Mouse (Mus musculus) lung, adult 2 months (tissue): ENCODE measurements around the gene Erlin1.

ENCODE experiments used
- CTCF ChIP-seq: fragments of 200-500 bp; IDR thresholded peaks from 2 replicates; pipeline ENCODE4 v1.5.1; 2011; ENCODE audit warnings: mild to moderate bottlenecking, low read length, control low read depth; ENCODE audit not compliant: insufficient read depth
- POLR2A ChIP-seq: fragments of 200-500 bp; IDR thresholded peaks from 2 replicates; pipeline ENCODE4 v1.6.1; 2011; ENCODE audit warnings: low read depth, mild to moderate bottlenecking, control low read depth, low read length, borderline replicate concordance; ENCODE audit errors: extremely low read depth

DNA sequence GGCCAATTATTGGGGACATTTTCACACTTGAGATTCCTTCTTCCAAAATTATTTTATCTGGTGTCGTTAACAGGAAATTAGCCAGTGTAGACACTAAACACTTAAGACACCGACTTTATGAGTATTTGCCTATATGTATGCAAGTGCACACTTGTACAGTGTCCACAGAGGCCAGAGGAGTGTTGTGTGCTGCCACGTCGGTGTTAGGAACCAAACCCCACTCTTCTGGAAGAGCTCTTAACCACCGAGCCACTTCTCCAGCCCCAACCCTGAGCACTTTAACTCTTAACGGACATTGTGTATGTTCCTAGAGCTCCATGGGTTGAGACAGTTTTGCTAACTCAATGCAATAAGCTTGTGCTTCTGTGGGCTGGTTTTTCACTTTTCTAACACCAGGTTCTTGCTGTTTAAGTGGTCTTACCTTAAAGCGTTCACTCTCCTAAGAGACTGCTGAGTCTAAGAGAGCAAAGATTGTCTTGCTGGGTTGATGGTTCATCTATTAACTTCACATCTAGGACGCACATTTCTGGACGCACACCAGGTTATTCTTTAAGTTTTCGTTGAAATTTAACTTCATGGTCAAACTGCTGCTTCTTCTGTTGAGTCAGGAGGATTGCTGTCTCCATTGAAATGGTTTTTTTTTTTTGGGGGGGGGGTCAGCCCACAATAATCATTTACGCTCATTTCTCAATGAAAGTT is 37.4 kb downstream of the Erlin1 start:
- no peak for TF ChIP-seq POLR2A
- TF ChIP-seq CTCF, result no peak
